Mouse (Mus musculus) forebrain, embryonic 15.5 days (tissue): ENCODE results near the gene Herc2. TPM values are rescaled to one million over a fixed set of nuclear protein-coding genes. Genes with fewer than 3 reads are reported as not detected.
A peak's percentile ranks its signal among the peaks of the same experiment; 100 is the strongest.

Experiments
- ATAC-seq: fragments of 200-750 bp; cut with Nextera tagmentation; replicated peaks from 2 replicates; pipeline ENCODE4 v1.8.0; 2017; ENCODE audit warnings: mild to moderate bottlenecking, moderate TSS enrichment, moderate library complexity
- H3K27ac ChIP-seq: fragments of 300-500 bp; sonication (generic); replicated peaks from 2 replicates; pipeline ENCODE4 v1.5.1; 2015; ENCODE audit warnings: mild to moderate bottlenecking, inconsistent platforms
- H3K27me3 ChIP-seq: fragments of 300-500 bp; sonication (generic); 2 replicates; pipeline ENCODE4 v1.6.1; 2015; ENCODE audit warnings: inconsistent platforms
- H3K36me3 ChIP-seq: fragments of 300-500 bp; sonication (generic); 2 replicates; pipeline ENCODE4 v1.6.1; 2015; ENCODE audit warnings: mild to moderate bottlenecking, inconsistent platforms
- H3K4me1 ChIP-seq: fragments of 300-500 bp; sonication (generic); 2 replicates; pipeline ENCODE4 v1.6.1; 2015; ENCODE audit warnings: inconsistent platforms
- H3K4me2 ChIP-seq: fragments of 300-500 bp; sonication (generic); replicated peaks from 2 replicates; pipeline ENCODE4 v1.6.1; 2015; ENCODE audit warnings: mild to moderate bottlenecking, inconsistent platforms
- H3K4me3 ChIP-seq: fragments of 300-500 bp; sonication (generic); 2 replicates; pipeline ENCODE4 v1.5.1; 2015; ENCODE audit warnings: mild to moderate bottlenecking, inconsistent platforms
- H3K9ac ChIP-seq: fragments of 300-500 bp; sonication (generic); replicated peaks from 2 replicates; pipeline ENCODE4 v1.6.1; 2015; ENCODE audit warnings: mild to moderate bottlenecking, inconsistent platforms
- H3K9me3 ChIP-seq: fragments of 300-500 bp; sonication (generic); 2 replicates; pipeline ENCODE4 v1.6.1; 2016; ENCODE audit warnings: inconsistent platforms
- WGBS: fragments of 180-500 bp; shearing (Covaris S2); methylation state at CpG from one replicate; pipeline ENCODE4 v1.1.7; 2015; ENCODE audit warnings: mixed read lengths; 5-methylcytosine and 5-hydroxymethylcytosine counted together
- polyA plus RNA-seq: library from polyadenylated mRNA; unstranded; fragments of >200 nt; fragmentation: Nextera tagmentation; extraction: Ambion mirVana; gene quantifications from 2 replicates; pipeline ENCODE4 v1.2.1, GENCODE M21; 2015

The Herc2 gene
- polyA plus RNA-seq, 1 experiment from 2014 or later, result 53.7 TPM

DNA sequence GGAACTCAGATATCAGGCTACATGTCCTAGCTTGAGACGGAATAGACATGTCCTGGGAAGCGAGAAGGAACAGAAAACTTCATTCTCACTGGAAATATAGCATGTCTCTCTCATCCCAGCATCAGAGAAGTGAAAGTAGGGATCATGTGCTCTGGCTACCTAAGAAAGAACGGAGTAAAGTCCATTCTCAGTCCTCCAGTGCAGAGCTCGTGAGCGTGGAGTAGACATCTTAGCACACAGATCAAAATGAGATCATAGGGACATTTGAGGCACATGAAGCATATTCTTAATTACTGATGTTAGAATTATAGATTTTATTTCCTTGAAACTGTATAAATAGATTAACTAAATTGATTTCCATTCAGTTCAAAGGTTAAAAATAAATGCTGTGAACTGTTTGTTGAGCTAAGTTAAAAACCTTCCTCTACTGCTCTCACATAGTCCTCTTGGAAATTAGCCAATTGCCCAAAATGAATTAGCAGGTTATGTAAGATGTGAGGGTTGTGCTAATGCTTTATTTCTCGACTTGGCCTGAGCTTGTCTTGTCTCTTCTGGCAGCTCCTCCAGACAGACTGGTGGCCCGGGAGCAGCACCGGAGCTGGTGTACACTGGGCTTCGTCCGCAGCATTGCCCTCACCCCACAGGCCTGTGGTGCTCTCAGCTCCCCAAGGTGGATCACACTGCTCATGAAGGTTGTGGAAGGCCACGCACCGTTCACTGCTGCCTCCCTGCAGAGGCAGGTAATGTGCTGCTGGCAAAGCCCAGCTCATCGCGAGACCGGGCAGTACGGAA is 102.1 kb downstream of the Herc2 start:
- Histone ChIP-seq H3K4me1 (no peaks in the 10 kb centered on the region), H3K36me3 (peaks cover 76% of the 10 kb centered on the region), H3K4me2 (no peak overlapping the region), H3K9me3 (no peaks in the 10 kb centered on the region), H3K9ac (no peak overlapping the region), H3K27ac (no peak overlapping the region), H3K4me3 (no peak overlapping the region), H3K27me3 (no peaks in the 10 kb centered on the region)
- 94% methylated on average over 16 of the region's 16 CpGs for WGBS
- no peak for ATAC-seq

- no peak for ATAC-seq
- Histone ChIP-seq H3K4me2 (no peak overlapping the region), H3K27me3 (no peaks in the 10 kb centered on the region), H3K4me1 (no peaks in the 10 kb centered on the region), H3K9ac (no peak overlapping the region), H3K4me3 (no peak overlapping the region), H3K36me3 (peaks cover 77% of the 10 kb centered on the region), H3K9me3 (no peaks in the 10 kb centered on the region), H3K27ac (no peak overlapping the region)
- 94% methylated on average over 9 of the region's 9 CpGs for WGBS
These were observed 103.2 kb downstream of the Herc2 start for GRCm38 (mm10) chr7:56153161-56153560.

DNA sequence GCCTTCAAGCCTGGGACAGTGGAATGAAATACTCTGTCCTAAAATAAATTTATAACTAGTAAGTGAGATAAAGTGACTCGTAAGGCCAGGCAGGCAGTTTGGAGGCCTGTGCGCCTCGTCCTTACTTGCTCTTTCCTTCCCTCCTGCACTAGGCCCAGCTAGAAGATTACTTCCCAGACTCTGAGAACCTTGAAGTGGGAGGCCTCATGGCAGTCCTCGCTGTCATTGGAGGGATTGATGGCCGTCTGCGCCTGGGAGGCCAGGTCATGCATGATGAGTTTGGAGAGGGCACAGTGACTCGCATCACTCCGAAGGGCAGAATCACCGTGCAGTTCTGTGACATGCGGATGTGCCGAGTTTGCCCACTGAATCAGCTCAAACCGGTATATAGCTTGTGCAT is 103.6 kb downstream of the Herc2 start:
- 94% methylated on average over 12 of the region's 12 CpGs for WGBS
- no peak for ATAC-seq
- H3K36me3 ChIP-seq, result peaks cover 77% of the 10 kb centered on the region

DNA sequence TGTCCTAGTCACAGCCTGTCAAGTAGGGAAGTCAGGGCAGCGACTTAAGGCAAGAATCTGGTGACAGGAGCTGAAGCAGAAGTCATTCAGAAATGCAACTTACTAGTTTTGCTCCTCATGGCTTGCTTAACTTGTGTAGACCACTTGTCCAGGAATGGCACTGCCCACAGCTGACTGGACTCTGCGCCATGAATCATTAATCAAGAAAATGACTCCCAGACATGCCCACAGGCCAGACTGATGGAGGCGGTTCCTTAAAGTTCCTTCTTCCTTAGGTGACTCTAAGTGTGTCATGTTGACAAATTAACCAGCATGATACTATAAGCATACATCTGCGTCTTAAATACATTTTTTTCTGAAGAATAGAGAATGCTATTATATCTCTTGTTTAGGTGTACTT is 113.3 kb downstream of the Herc2 start:
- no peaks in the 10 kb centered on the region for H3K4me1 ChIP-seq
- ATAC-seq, result no peak
- no peaks in the 10 kb centered on the region for H3K9me3 ChIP-seq
- H3K36me3 ChIP-seq, result peaks cover 44% of the 10 kb centered on the region
- 96% methylated on average over 4 of the region's 4 CpGs for WGBS
- no peak overlapping the region for H3K4me3 ChIP-seq
- no peaks in the 10 kb centered on the region for H3K27me3 ChIP-seq
- H3K9ac ChIP-seq, result no peak overlapping the region
- no peak overlapping the region for H3K4me2 ChIP-seq
- no peak overlapping the region for H3K27ac ChIP-seq

More for the DNA sequence above, 103.6 kb downstream of the Herc2 start:
- H3K27me3 ChIP-seq, result no peaks in the 10 kb centered on the region
- H3K4me3 ChIP-seq, result no peak overlapping the region
- no peaks in the 10 kb centered on the region for H3K4me1 ChIP-seq
- H3K9ac ChIP-seq, result no peak overlapping the region
- H3K9me3 ChIP-seq, result no peaks in the 10 kb centered on the region
- no peak overlapping the region for H3K4me2 ChIP-seq
- no peak overlapping the region for H3K27ac ChIP-seq

DNA sequence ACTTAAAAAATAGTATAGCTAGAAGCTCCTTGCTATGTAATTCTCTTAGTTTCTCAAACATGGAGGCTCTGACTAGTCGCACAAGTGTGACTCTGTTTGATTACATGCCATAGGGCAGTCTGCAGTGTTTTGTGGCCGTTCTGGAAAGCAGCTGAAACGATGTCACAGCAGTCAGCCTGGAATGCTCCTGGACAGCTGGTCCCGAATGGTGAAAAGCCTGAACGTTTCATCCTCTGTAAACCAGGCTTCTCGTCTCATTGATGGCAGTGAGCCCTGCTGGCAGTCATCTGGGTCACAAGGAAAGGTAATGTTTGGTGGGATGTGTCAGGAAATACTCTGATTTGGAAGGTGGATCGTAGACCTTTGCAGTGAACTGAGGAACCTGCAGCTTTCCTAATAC is 118.7 kb downstream of the Herc2 start:
- ATAC-seq, result no peak
- 55% methylated on average over 7 of the region's 7 CpGs for WGBS
- no peak overlapping the region for H3K4me2 ChIP-seq
- no peaks in the 10 kb centered on the region for H3K4me1 ChIP-seq
- peaks cover 40% of the 10 kb centered on the region for H3K36me3 ChIP-seq
- H3K9ac ChIP-seq, result no peak overlapping the region
- H3K27me3 ChIP-seq, result no peaks in the 10 kb centered on the region
- H3K4me3 ChIP-seq, result no peak overlapping the region
- H3K27ac ChIP-seq, result no peak overlapping the region
- no peaks in the 10 kb centered on the region for H3K9me3 ChIP-seq

DNA sequence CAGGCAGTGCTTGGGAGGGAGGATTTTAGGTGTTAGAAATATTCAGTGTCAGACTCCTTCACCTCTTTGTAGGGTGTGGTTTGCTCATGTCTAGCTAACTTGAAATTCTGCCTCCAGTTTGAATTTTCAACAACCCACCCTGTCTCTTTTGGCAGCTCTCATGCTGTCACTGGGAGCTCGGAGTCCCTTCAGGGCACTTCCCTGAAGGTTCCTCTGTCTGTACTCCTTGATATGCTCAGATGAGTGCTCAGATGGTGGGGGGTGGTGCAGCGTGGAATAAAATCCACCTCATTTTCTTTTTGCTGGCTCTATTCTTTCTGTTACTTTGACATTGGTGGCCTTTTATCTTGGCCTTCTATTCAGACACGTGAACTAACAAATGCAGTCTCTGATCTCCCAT is 127.4 kb downstream of the Herc2 start:
- no peaks in the 10 kb centered on the region for H3K4me1 ChIP-seq
- WGBS, result 55% methylated on average over 3 of the region's 3 CpGs
- no peaks in the 10 kb centered on the region for H3K9me3 ChIP-seq

DNA sequence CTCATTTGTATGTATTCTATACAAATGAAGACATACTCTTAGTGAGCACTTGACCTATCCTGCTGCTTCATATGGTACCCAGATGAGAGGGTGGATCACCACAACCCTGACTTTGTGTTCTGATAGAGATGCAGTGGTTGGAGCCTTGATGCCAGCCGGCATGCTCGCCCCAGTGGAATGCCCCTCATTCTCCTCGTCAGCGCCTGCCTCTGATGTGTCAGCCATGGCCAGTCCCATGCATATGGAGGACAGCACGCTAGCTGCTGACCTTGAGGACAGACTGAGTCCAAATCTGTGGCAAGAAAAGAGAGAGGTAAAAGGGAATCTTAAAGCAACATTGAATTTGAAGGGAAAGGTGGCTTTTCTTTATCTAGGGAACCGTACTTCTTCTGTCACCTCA is 141.0 kb downstream of the Herc2 start:
- Histone ChIP-seq H3K9ac (no peak overlapping the region), H3K27me3 (no peaks in the 10 kb centered on the region), H3K4me1 (no peaks in the 10 kb centered on the region), H3K4me2 (no peak overlapping the region), H3K9me3 (no peaks in the 10 kb centered on the region), H3K27ac (no peak overlapping the region), H3K4me3 (no peak overlapping the region), H3K36me3 (peaks cover 59% of the 10 kb centered on the region)
- WGBS, result 96% methylated on average over 6 of the region's 6 CpGs
- ATAC-seq, result no peak

More for the DNA sequence above, 127.4 kb downstream of the Herc2 start:
- Histone ChIP-seq H3K9ac (no peak overlapping the region), H3K27ac (no peak overlapping the region), H3K4me3 (no peak overlapping the region), H3K36me3 (peaks cover 34% of the 10 kb centered on the region), H3K27me3 (no peaks in the 10 kb centered on the region), H3K4me2 (no peak overlapping the region)
- ATAC-seq, result 0 out of 2 replicates have a peak, but pooled peaks have one; percentile 43

- no peak overlapping the region for H3K4me3 ChIP-seq
- H3K4me2 ChIP-seq, result no peak overlapping the region
- H3K9me3 ChIP-seq, result no peaks in the 10 kb centered on the region
- H3K4me1 ChIP-seq, result no peaks in the 10 kb centered on the region
- ATAC-seq, result no peak
- WGBS, result 80% methylated on average over 4 of the region's 4 CpGs
- H3K36me3 ChIP-seq, result peaks cover 61% of the 10 kb centered on the region
- H3K27me3 ChIP-seq, result no peaks in the 10 kb centered on the region
- H3K9ac ChIP-seq, result no peak overlapping the region
- no peak overlapping the region for H3K27ac ChIP-seq
These were observed 141.7 kb downstream of the Herc2 start for GRCm38 (mm10) chr7:56191661-56192060.

- Histone ChIP-seq H3K4me1 (no peaks in the 10 kb centered on the region), H3K27me3 (no peaks in the 10 kb centered on the region), H3K9ac (no peak overlapping the region), H3K27ac (no peak overlapping the region), H3K36me3 (peaks cover 72% of the 10 kb centered on the region), H3K9me3 (no peaks in the 10 kb centered on the region), H3K4me3 (no peak overlapping the region), H3K4me2 (no peak overlapping the region)
- 97% methylated on average over 10 of the region's 10 CpGs for WGBS
- no peak for ATAC-seq
These were observed 151.7 kb downstream of the Herc2 start for GRCm38 (mm10) chr7:56201483-56202218.

DNA sequence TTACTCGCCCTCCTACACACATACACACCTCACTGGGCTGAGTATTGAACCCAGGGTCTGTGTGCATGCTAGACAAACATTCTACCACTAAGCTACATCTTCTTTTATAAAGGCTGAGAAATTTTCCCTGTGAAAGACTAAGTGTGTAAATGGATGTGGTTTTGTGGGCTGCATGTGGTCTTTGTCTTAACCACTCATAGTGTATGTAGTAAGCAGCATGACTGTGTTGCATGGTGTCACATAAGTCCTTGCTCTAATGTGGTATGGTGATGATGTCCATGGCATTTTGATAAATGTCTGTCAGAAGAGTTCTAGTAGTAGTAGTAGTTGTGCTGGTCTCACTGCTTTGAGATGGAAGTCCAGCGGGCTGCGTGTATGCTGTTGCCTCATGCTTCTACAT is 152.8 kb downstream of the Herc2 start:
- H3K4me3 ChIP-seq, result no peak overlapping the region
- H3K4me2 ChIP-seq, result no peak overlapping the region
- H3K27me3 ChIP-seq, result no peaks in the 10 kb centered on the region
- no peak overlapping the region for H3K9ac ChIP-seq
- H3K4me1 ChIP-seq, result no peaks in the 10 kb centered on the region
- H3K36me3 ChIP-seq, result peaks cover 72% of the 10 kb centered on the region
- no peak overlapping the region for H3K27ac ChIP-seq
- H3K9me3 ChIP-seq, result no peaks in the 10 kb centered on the region
- ATAC-seq, result no peak
- 93% methylated on average over 3 of the region's 3 CpGs for WGBS

- no peaks in the 10 kb centered on the region for H3K4me1 ChIP-seq
- no peak overlapping the region for H3K27ac ChIP-seq
- H3K36me3 ChIP-seq, result peaks cover 70% of the 10 kb centered on the region
- WGBS, result 91% methylated on average over 2 of the region's 2 CpGs
- no peaks in the 10 kb centered on the region for H3K9me3 ChIP-seq
- H3K4me2 ChIP-seq, result no peak overlapping the region
- ATAC-seq, result no peak
- H3K4me3 ChIP-seq, result no peak overlapping the region
- H3K27me3 ChIP-seq, result no peaks in the 10 kb centered on the region
- no peak overlapping the region for H3K9ac ChIP-seq
These were observed 153.3 kb downstream of the Herc2 start for GRCm38 (mm10) chr7:56203286-56203685.

DNA sequence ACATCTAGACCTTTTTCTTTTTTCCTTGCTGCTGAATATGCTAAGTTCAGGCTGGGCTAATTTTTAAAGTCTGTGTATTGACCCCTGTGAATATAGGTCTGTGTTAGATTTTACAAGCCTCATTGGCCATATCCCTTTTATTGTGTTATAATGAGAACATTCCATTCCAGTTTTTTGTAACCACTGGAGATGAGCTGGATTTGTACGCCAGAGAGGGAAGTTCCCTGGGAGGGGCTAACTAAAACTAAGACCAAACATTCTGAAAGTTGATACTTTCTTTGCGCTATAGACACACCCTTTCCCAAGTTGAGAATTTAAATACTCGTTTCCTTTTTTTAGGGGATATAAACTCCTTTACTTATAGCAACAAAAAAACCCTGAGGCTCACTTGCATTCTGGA is 154.9 kb downstream of the Herc2 start:
- H3K27ac ChIP-seq, result no peak overlapping the region
- no peaks in the 10 kb centered on the region for H3K4me1 ChIP-seq
- H3K9ac ChIP-seq, result no peak overlapping the region
- 47% methylated on average over 3 of the region's 3 CpGs for WGBS
- H3K9me3 ChIP-seq, result no peaks in the 10 kb centered on the region
- H3K4me2 ChIP-seq, result no peak overlapping the region
- H3K4me3 ChIP-seq, result no peak overlapping the region
- H3K27me3 ChIP-seq, result no peaks in the 10 kb centered on the region
- peaks cover 80% of the 10 kb centered on the region for H3K36me3 ChIP-seq
- ATAC-seq, result no peak
